Mouse (Mus musculus) kidney, adult 2 months (tissue): ENCODE measurements at regions not wholly inside any gene's neighbourhood (a gene's known extent, or its start where the extent isn't known, plus 50 kb on each side); places are given as distances from the start of the nearest gene placed in this dataset.
A peak's percentile ranks its signal among the peaks of the same experiment; 100 is the strongest.

Experiments used
- DNase-seq: peaks from one replicate; pipeline ENCODE4 v3.0.0; 2021
- H3K27ac ChIP-seq: fragments of 200-500 bp; 2 replicates; pipeline ENCODE4 v1.5.1; 2012; ENCODE audit warnings: low read depth, low read length, control low read depth, inconsistent platforms; ENCODE audit not compliant: insufficient read depth
- H3K27me3 ChIP-seq: fragments of 200-500 bp; replicated peaks from 2 replicates; pipeline ENCODE4 v1.6.1; 2012; ENCODE audit warnings: mild to moderate bottlenecking, moderate library complexity, low read length, inconsistent platforms; ENCODE audit not compliant: control insufficient read depth, insufficient read depth
- H3K36me3 ChIP-seq: fragments of 200-500 bp; 2 replicates; pipeline ENCODE4 v1.6.1; 2012; ENCODE audit warnings: mild to moderate bottlenecking, moderate library complexity, low read length, inconsistent platforms; ENCODE audit not compliant: control insufficient read depth, insufficient read depth
- H3K4me1 ChIP-seq: fragments of 200-500 bp; 2 replicates; pipeline ENCODE4 v1.6.1; 2011; ENCODE audit warnings: low read length; ENCODE audit not compliant: control insufficient read depth, insufficient read depth
- H3K4me3 ChIP-seq: fragments of 200-500 bp; 2 replicates; pipeline ENCODE4 v1.5.1; 2011; ENCODE audit warnings: mild to moderate bottlenecking, low read depth, low read length, control low read depth; ENCODE audit not compliant: insufficient read depth
- CTCF ChIP-seq: fragments of 200-500 bp; conservative IDR thresholded peaks from 2 replicates; pipeline ENCODE4 v1.5.1; 2011; ENCODE audit warnings: low read depth, mild to moderate bottlenecking, control low read depth, low read length, moderate library complexity, mixed read lengths; ENCODE audit not compliant: insufficient read depth, insufficient read length
- POLR2A ChIP-seq: fragments of 200-500 bp; IDR thresholded peaks from one replicate; pipeline ENCODE4 v1.6.1; 2011; ENCODE audit warnings: low read depth, low read length, control low read depth
- WGBS: fragments of 180-500 bp; shearing (Covaris S2); methylation state at CpG from one replicate; pipeline ENCODE4 v1.1.7; 2018; 5-methylcytosine and 5-hydroxymethylcytosine counted together

- 73% methylated on average over 6 of the region's 6 CpGs for WGBS
- TF ChIP-seq CTCF (no peak), POLR2A (no peak)
- H3K27me3 ChIP-seq: no peaks in the 10 kb centered on the region
- no peaks in the 10 kb centered on the region for H3K36me3 ChIP-seq
- DNase-seq: no peak
- H3K4me3 ChIP-seq: no peak overlapping the region
- H3K27ac ChIP-seq: no peak overlapping the region
- no peaks in the 10 kb centered on the region for H3K4me1 ChIP-seq
These were observed 135.7 kb upstream of the Arhgap5 start for GRCm38 (mm10) chr12:52368034-52368433.

GRCm38 (mm10) chr12:52368466-52368865 lies 135.3 kb upstream of the Arhgap5 start:
- no peaks in the 10 kb centered on the region for H3K4me1 ChIP-seq
- no peaks in the 10 kb centered on the region for H3K27me3 ChIP-seq
- WGBS: 62% methylated on average over 4 of the region's 4 CpGs
- H3K4me3 ChIP-seq: no peak overlapping the region
- no peak for DNase-seq
- no peak overlapping the region for H3K27ac ChIP-seq
- no peak for TF ChIP-seq POLR2A
- TF ChIP-seq CTCF: no peak
- no peaks in the 10 kb centered on the region for H3K36me3 ChIP-seq

- no peaks in the 10 kb centered on the region for H3K27me3 ChIP-seq
- no peaks in the 10 kb centered on the region for H3K36me3 ChIP-seq
- DNase-seq: no peak
- TF ChIP-seq CTCF (no peak), POLR2A (no peak)
- no peak overlapping the region for H3K4me3 ChIP-seq
- H3K27ac ChIP-seq: no peak overlapping the region
- no peaks in the 10 kb centered on the region for H3K4me1 ChIP-seq
- 79% methylated on average over 12 of the region's 12 CpGs for WGBS
These were observed 133.5 kb upstream of the Arhgap5 start for GRCm38 (mm10) chr12:52370153-52370710.

GRCm38 (mm10) chr12:52375116-52375515 lies 128.7 kb upstream of the Arhgap5 start:
- TF ChIP-seq CTCF: no peak
- TF ChIP-seq POLR2A: no peak
- Histone ChIP-seq H3K36me3 (no peaks in the 10 kb centered on the region), H3K4me3 (no peak overlapping the region), H3K27me3 (no peaks in the 10 kb centered on the region), H3K4me1 (no peaks in the 10 kb centered on the region), H3K27ac (no peak overlapping the region)
- no peak for DNase-seq
- 97% methylated on average over 4 of the region's 4 CpGs for WGBS

- H3K4me3 ChIP-seq: no peak overlapping the region
- H3K36me3 ChIP-seq: no peaks in the 10 kb centered on the region
- peak; percentile 13 for DNase-seq
- H3K4me1 ChIP-seq: no peaks in the 10 kb centered on the region
- no peak overlapping the region for H3K27ac ChIP-seq
- 68% methylated on average over 10 of the region's 10 CpGs for WGBS
- no peaks in the 10 kb centered on the region for H3K27me3 ChIP-seq
- TF ChIP-seq CTCF: no peak
- TF ChIP-seq POLR2A: no peak
These were observed 126.9 kb upstream of the Arhgap5 start for GRCm38 (mm10) chr12:52376692-52377462.

GRCm38 (mm10) chr12:52377463-52377848 lies 126.3 kb upstream of the Arhgap5 start:
- WGBS: 95% methylated on average over 2 of the region's 2 CpGs
- peaks cover under 1% of the 10 kb centered on the region; the same call in 1 of the 2 replicates for H3K4me1 ChIP-seq

GRCm38 (mm10) chr12:52379245-52379644 lies 124.5 kb upstream of the Arhgap5 start:
- no peaks in the 10 kb centered on the region for H3K27me3 ChIP-seq
- peaks cover 3% of the 10 kb centered on the region; the same call in 1 of the 2 replicates for H3K4me1 ChIP-seq
- H3K36me3 ChIP-seq: no peaks in the 10 kb centered on the region
- DNase-seq: no peak
- no peak for TF ChIP-seq POLR2A
- no peak for TF ChIP-seq CTCF
- 94% methylated on average over 4 of the region's 4 CpGs for WGBS
- no peak overlapping the region for H3K4me3 ChIP-seq
- H3K27ac ChIP-seq: no peak overlapping the region

More at GRCm38 (mm10) chr12:52377463-52377848, 126.3 kb upstream of the Arhgap5 start:
- H3K36me3 ChIP-seq: no peaks in the 10 kb centered on the region
- no peak overlapping the region for H3K4me3 ChIP-seq
- no peak for DNase-seq
- TF ChIP-seq CTCF (no peak), POLR2A (no peak)
- H3K27me3 ChIP-seq: no peaks in the 10 kb centered on the region
- H3K27ac ChIP-seq: no peak overlapping the region
